24 mouse cellular contexts compared by ENCODE assay signal in the genomic region with DNA sequence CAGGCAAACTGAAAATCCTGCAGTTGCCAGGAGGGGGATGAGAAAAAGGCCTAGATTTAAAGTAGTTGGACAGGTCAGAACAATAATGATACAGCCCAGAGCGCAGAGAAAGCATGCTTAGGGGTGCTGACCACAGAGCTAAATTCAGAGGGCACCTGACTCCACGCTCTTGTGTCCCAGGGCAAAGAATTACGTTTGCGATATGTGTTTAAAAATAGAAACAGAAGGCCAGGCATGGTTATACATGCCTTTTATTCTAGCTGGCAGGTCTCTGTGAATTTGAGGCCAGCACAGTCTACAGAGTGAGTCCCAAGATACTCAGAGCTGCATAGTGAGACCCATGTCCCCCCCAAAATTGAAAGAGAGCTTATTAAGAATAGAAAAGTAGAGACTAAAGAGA.
DNase-seq lines count a peak whose midpoint lies in the region; ATAC-seq and TF ChIP-seq lines count a peak whose summit lies in the region.
"Had no signal": no experiment of that assay in that cellular context is flagged by ENCODE, and none has a peak within 500 bp of the region (broad histone marks: within the 10 kb centered on the region; RNA-seq: fewer than 3 reads in every experiment).

No protein-coding gene starts in this region.

- no peaks in the 10 kb centered on the region for H3K9me3 ChIP-seq in heart, embryonic 11.5 days (replicated peaks; ENCODE audit: control insufficient read depth, low read length)
- no peaks in the 10 kb centered on the region for H3K9me3 ChIP-seq in heart, postnatal 0 days (replicated peaks; ENCODE audit: control insufficient read depth, low read length)
- no peaks in the 10 kb centered on the region for H3K9me3 ChIP-seq in midbrain, embryonic 14.5 days (ENCODE audit: control insufficient read depth, low read length)
- H3K9me3 ChIP-seq: embryonic facial prominence, embryonic 10.5 days; forebrain, embryonic 10.5 days; midbrain, embryonic 12.5 days had no signal

- peak; percentile 49 to 74 for DNase-seq in heart, adult 18-20 months
- no peak for DNase-seq in heart, postnatal 25 days (ENCODE audit: low spot score)
- peak; percentile 91 for DNase-seq in heart, postnatal 0 days (ENCODE audit: low spot score)
- DNase-seq in midbrain, embryonic 14.5 days: no peak
- DNase-seq in thymus, postnatal 25 days: no peak
- no peak for DNase-seq in layer of hippocampus, adult 18-20 months (ENCODE audit: low spot score in 2 of 2)
- DNase-seq: adrenal gland, postnatal 25 days; cerebellum, adult 11 months; cerebellum, adult 9-11 months; forebrain, postnatal 0 days; kidney, adult 2 months; lung, embryonic 14.5 days; right cerebral cortex, postnatal 25 days; thymus, postnatal 14 days had no signal

- no peak overlapping the region for H3K9ac ChIP-seq in heart, embryonic 11.5 days (ENCODE audit: low read depth, low read length)
- H3K9ac ChIP-seq in heart, postnatal 0 days (replicated peaks; ENCODE audit: low read depth, low read length): no peak overlapping the region
- H3K9ac ChIP-seq in midbrain, embryonic 14.5 days (replicated peaks; ENCODE audit: low read length): no peak overlapping the region
- H3K9ac ChIP-seq: forebrain, postnatal 0 days; hindbrain, embryonic 14.5 days; liver, embryonic 14.5 days; lung, embryonic 14.5 days; midbrain, embryonic 12.5 days had no signal

- no peak for TF ChIP-seq CTCF in heart, postnatal 0 days (IDR thresholded peaks at IDR 0.05; ENCODE audit: low read depth)

- TF ChIP-seq EP300 in heart, postnatal 0 days (IDR thresholded peaks at IDR 0.05; ENCODE audit: low read depth): peak; percentile 90

- H3K4me3 ChIP-seq in heart, embryonic 11.5 days (ENCODE audit: low read depth, low read length): no peak overlapping the region
- no peak overlapping the region for H3K4me3 ChIP-seq in heart, postnatal 0 days (ENCODE audit: low read depth, low read length)
- H3K4me3 ChIP-seq in midbrain, embryonic 14.5 days (replicated peaks; ENCODE audit: low read depth, low read length): no peak overlapping the region
- H3K4me3 ChIP-seq: embryonic facial prominence, embryonic 10.5 days; forebrain, embryonic 10.5 days; left cerebral cortex, adult 2 months; midbrain, embryonic 12.5 days had no signal

- no peak overlapping the region for H3K4me2 ChIP-seq in heart, embryonic 11.5 days
- no peak overlapping the region for H3K4me2 ChIP-seq in heart, postnatal 0 days (ENCODE audit: low read depth, low read length)
- no peak overlapping the region for H3K4me2 ChIP-seq in midbrain, embryonic 14.5 days (ENCODE audit: low read length)
- H3K4me2 ChIP-seq: hindbrain, embryonic 14.5 days; lung, embryonic 14.5 days; midbrain, embryonic 12.5 days had no signal

- no peaks in the 10 kb centered on the region for H3K27me3 ChIP-seq in heart, embryonic 11.5 days (ENCODE audit: control insufficient read depth, insufficient read depth, low read length)
- H3K27me3 ChIP-seq in heart, postnatal 0 days (ENCODE audit: control insufficient read depth, insufficient read depth, low read length): no peaks in the 10 kb centered on the region
- no peaks in the 10 kb centered on the region for H3K27me3 ChIP-seq in midbrain, embryonic 14.5 days (ENCODE audit: control insufficient read depth, insufficient read depth, low read length)
- H3K27me3 ChIP-seq: midbrain, embryonic 12.5 days had no signal

- WGBS in heart, embryonic 11.5 days (ENCODE audit: insufficient replicate concordance): 44% methylated on average over 4 of the region's 4 CpGs
- 30% methylated on average over 4 of the region's 4 CpGs for WGBS in heart, postnatal 0 days
- 87% methylated on average over 4 of the region's 4 CpGs for WGBS in midbrain, embryonic 14.5 days

- intact Hi-C loops in heart, postnatal 25 days (cut with DNase I): no loop called here

- peak overlapping the region; percentile 62 for H3K27ac ChIP-seq in heart, embryonic 11.5 days (ENCODE audit: low read depth, low read length)
- H3K27ac ChIP-seq in heart, postnatal 0 days (ENCODE audit: low read depth): peak overlapping the region; percentile 92
- H3K27ac ChIP-seq in midbrain, embryonic 14.5 days (replicated peaks; ENCODE audit: low read depth, low read length): no peak overlapping the region
- H3K27ac ChIP-seq: embryonic facial prominence, embryonic 10.5 days; forebrain, embryonic 10.5 days; hindbrain, embryonic 14.5 days; kidney, postnatal 0 days; left cerebral cortex, adult 2 months; liver, embryonic 14.5 days; midbrain, embryonic 12.5 days had no signal

- peaks cover 3% of the 10 kb centered on the region; the same call in 1 of the 2 replicates for H3K4me1 ChIP-seq in heart, embryonic 11.5 days (ENCODE audit: control insufficient read depth, insufficient read depth, low read length)
- peaks cover 20% of the 10 kb centered on the region for H3K4me1 ChIP-seq in heart, postnatal 0 days (ENCODE audit: control insufficient read depth, insufficient read depth)
- H3K4me1 ChIP-seq in midbrain, embryonic 14.5 days (ENCODE audit: control insufficient read depth, insufficient read depth, low read length): no peaks in the 10 kb centered on the region
- H3K4me1 ChIP-seq: embryonic facial prominence, embryonic 10.5 days; forebrain, embryonic 10.5 days; midbrain, embryonic 12.5 days had no signal

- no peaks in the 10 kb centered on the region for H3K36me3 ChIP-seq in heart, embryonic 11.5 days (ENCODE audit: control insufficient read depth, insufficient read depth, low read length)
- no peaks in the 10 kb centered on the region for H3K36me3 ChIP-seq in heart, postnatal 0 days (replicated peaks; ENCODE audit: control insufficient read depth, insufficient read depth, low read length)
- H3K36me3 ChIP-seq in midbrain, embryonic 14.5 days (ENCODE audit: control insufficient read depth, insufficient read depth, low read length): no peaks in the 10 kb centered on the region
- H3K36me3 ChIP-seq: embryonic facial prominence, embryonic 10.5 days; forebrain, embryonic 10.5 days; midbrain, embryonic 12.5 days had no signal

- peak; percentile 52; the same call in 1 of the 2 replicates for ATAC-seq in heart, embryonic 11.5 days (replicated peaks; ENCODE audit: insufficient number of reproducible peaks, low FRiP score, low TSS enrichment)
- peak; percentile 98 for ATAC-seq in heart, postnatal 0 days (ENCODE audit: insufficient read depth, low read depth)
- ATAC-seq in midbrain, embryonic 14.5 days (ENCODE audit: low FRiP score, low TSS enrichment): no peak
- ATAC-seq: activated CD4-positive, CD25-positive, alpha-beta regulatory T cell, adult 4 months; forebrain, postnatal 0 days; inflammation-experienced regulatory T-cells, adult 6 months had no signal

Comparison
In these comparisons a context has a peak if more than half of its experiments do, and no peak if none do; other contexts are left out.
1. DNase-seq: peak in heart, adult 18-20 months (2 of 2) and heart, postnatal 0 days (single experiment); none in heart, postnatal 25 days (single experiment), midbrain, embryonic 14.5 days (single experiment), thymus, postnatal 25 days (single experiment) and layer of hippocampus, adult 18-20 months (0 of 2).